Mouse (Mus musculus) kidney, adult 2 months (tissue): ENCODE measurements around the gene Prima1.

Source experiments
- CTCF ChIP-seq: fragments of 200-500 bp; conservative IDR thresholded peaks from 2 replicates; pipeline ENCODE4 v1.5.1; 2011; ENCODE audit warnings: low read depth, mild to moderate bottlenecking, control low read depth, low read length, moderate library complexity, mixed read lengths; ENCODE audit not compliant: insufficient read depth, insufficient read length
- POLR2A ChIP-seq: fragments of 200-500 bp; IDR thresholded peaks from one replicate; pipeline ENCODE4 v1.6.1; 2011; ENCODE audit warnings: low read depth, low read length, control low read depth

DNA sequence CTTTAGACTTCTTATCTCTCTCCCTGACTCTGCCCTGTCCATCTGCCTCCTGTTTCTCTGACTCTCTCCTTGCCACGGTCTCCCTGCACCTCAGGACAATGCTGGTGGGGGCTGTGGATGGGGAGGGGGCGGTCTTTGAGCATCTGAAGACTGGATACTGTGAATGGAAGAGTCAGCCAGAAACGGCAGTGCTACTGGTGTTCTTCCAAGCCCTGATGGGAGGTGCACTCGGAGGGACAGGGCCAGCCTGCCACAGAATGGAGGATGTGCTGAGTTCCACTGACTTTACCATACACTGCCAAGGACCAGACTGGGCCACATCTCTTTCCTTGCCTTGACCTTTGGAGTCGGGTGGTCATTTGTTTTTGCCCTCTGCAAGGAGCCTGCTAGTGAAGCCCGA is 41.0 kb upstream of the Prima1 start:
- TF ChIP-seq POLR2A (no peak), CTCF (no peak)
